In the genomic region with DNA sequence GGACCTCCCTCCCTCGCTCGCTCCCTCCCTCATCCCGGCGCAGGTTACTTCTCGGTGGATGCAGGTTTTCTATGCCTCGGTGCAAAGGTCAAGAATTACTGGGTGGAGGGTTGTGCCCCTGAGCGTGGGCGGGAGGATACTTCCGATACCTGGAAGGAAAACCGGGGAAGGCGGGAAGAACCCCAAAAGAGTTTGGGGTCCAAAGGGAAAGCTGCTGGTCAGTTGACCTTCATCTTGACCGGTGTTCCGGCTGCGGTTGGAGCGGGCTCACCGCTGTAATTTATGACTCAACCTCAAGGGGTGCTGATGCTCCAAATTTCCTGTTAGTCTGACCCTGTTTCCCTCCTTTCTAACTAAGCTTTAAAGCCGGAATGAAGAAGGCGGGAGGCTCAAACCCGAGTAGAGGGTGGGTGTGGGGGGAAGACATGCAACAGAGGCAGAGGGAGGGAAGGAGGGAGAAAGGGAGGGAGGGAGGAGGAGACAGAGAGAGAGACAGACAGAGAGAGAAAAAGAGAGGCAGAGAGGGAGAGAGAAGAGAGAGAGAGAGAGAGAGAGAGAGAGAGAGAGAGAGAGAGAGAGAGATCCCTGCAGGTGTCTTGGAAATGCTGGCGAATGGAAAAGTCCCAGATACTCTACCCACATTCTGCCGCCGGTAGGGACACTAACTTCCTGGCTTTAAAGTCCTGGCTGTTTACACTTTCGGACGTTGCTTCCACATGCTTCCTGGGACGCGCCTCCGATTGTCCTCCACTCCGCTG, we compare ENCODE assay signal across 8 mouse cellular contexts. TPM values are rescaled to one million over a fixed set of nuclear protein-coding genes. Genes with fewer than 3 reads are reported as not detected.
DNase-seq lines count a peak whose midpoint lies in the region; ATAC-seq and TF ChIP-seq lines count a peak whose summit lies in the region.

No protein-coding gene starts in this region.

- H3K4me1 ChIP-seq in ES-Bruce4 (ENCODE audit: control insufficient read depth, insufficient read depth, low read length): no peaks in the 10 kb centered on the region
- H3K4me1 ChIP-seq in heart, embryonic 13.5 days: peaks cover 30% of the 10 kb centered on the region
- peaks cover 22% of the 10 kb centered on the region; the same call in 1 of the 2 replicates for H3K4me1 ChIP-seq in kidney, embryonic 16.5 days (ENCODE audit: insufficient read depth, low read length)
- peaks cover 5% of the 10 kb centered on the region for H3K4me1 ChIP-seq in small intestine, adult 2 months (ENCODE audit: control insufficient read depth, insufficient read depth, insufficient read length, low read length)

- ATAC-seq in heart, embryonic 13.5 days (ENCODE audit: extremely low read depth, insufficient number of reproducible peaks, low FRiP score, low TSS enrichment): no peak
- peak; percentile 14; the same call in 1 of the 2 replicates for ATAC-seq in kidney, embryonic 16.5 days (ENCODE audit: low FRiP score, low TSS enrichment)

- WGBS in heart, embryonic 13.5 days: under 1% methylated on average over 28 of the region's 28 CpGs
- under 1% methylated on average over 28 of the region's 28 CpGs for WGBS in kidney, embryonic 16.5 days
- WGBS in small intestine, adult 2 months: under 1% methylated on average over 28 of the region's 28 CpGs

- peak; percentile 18 for TF ChIP-seq CTCF in ES-Bruce4 (IDR thresholded peaks at IDR 0.05; ENCODE audit: low read depth, low read length)
- peak; percentile 45; the same call in 1 of the 2 replicates for TF ChIP-seq CTCF in small intestine, adult 2 months (IDR thresholded peaks at IDR 0.05; ENCODE audit: extremely low read depth, insufficient read length, insufficient replicate concordance, low read depth, low read length)

- peak overlapping the region; percentile 83 for H3K4me2 ChIP-seq in heart, embryonic 13.5 days
- H3K4me2 ChIP-seq in kidney, embryonic 16.5 days (replicated peaks; ENCODE audit: low read depth, low read length): peak overlapping the region; percentile 61

- peak overlapping the region; percentile 53 for H3K9ac ChIP-seq in ES-Bruce4 (ENCODE audit: low read depth, poor library complexity, severe bottlenecking)
- H3K9ac ChIP-seq in heart, embryonic 13.5 days: peak overlapping the region; percentile 71
- peak overlapping the region; percentile 35; the same call in 1 of the 2 replicates for H3K9ac ChIP-seq in kidney, embryonic 16.5 days (replicated peaks; ENCODE audit: low read length)

- peak overlapping the region; percentile 35; the same call in 1 of the 2 replicates for H3K27ac ChIP-seq in ES-Bruce4 (ENCODE audit: insufficient read depth, low read length)
- H3K27ac ChIP-seq in heart, embryonic 13.5 days (replicated peaks): no peak overlapping the region
- no peak overlapping the region for H3K27ac ChIP-seq in kidney, embryonic 16.5 days (ENCODE audit: low read length)
- no peak overlapping the region for H3K27ac ChIP-seq in small intestine, adult 2 months (ENCODE audit: insufficient read depth, low read depth, low read length)

- 0 out of 2 replicates have a peak, but pooled peaks have one; percentile 11 for TF ChIP-seq EP300 in ES-Bruce4 (IDR thresholded peaks at IDR 0.05; ENCODE audit: insufficient read depth, low read depth, low read length)

- peak; percentile 74 for DNase-seq in 3134 (ENCODE audit: extremely low read depth, insufficient read length, low spot score)
- DNase-seq in cerebellum, postnatal 25 days: peak; percentile 71 to 76
- peak; percentile 59 for DNase-seq in lung, postnatal 25 days (ENCODE audit: low spot score)
- DNase-seq in c-Kit-positive CD71-positive TER-119-positive erythroid progenitor cells, embryonic 14.5 days (ENCODE audit: low spot score): no peak

- H3K4me3 ChIP-seq in ES-Bruce4 (ENCODE audit: low read depth, low read length): peak overlapping the region; percentile 69
- H3K4me3 ChIP-seq in heart, embryonic 13.5 days: peak overlapping the region; percentile 52
- H3K4me3 ChIP-seq in kidney, embryonic 16.5 days (ENCODE audit: low read length): peak overlapping the region; percentile 42
- peak overlapping the region; percentile 51 for H3K4me3 ChIP-seq in small intestine, adult 2 months (ENCODE audit: low read depth, low read length)

- no peaks in the 10 kb centered on the region; the same call in 1 of the 2 replicates for H3K36me3 ChIP-seq in ES-Bruce4 (ENCODE audit: control insufficient read depth, insufficient read depth, low read length, poor library complexity, severe bottlenecking)
- H3K36me3 ChIP-seq in heart, embryonic 13.5 days: no peaks in the 10 kb centered on the region
- no peaks in the 10 kb centered on the region for H3K36me3 ChIP-seq in kidney, embryonic 16.5 days (ENCODE audit: insufficient read depth, low read length)
- no peaks in the 10 kb centered on the region for H3K36me3 ChIP-seq in small intestine, adult 2 months (ENCODE audit: control insufficient read depth, insufficient read depth, low read length)

- H3K9me3 ChIP-seq in ES-Bruce4 (replicated peaks; ENCODE audit: control insufficient read depth, insufficient read depth, low read length, poor library complexity, severe bottlenecking): no peaks in the 10 kb centered on the region
- no peaks in the 10 kb centered on the region for H3K9me3 ChIP-seq in heart, embryonic 13.5 days
- no peaks in the 10 kb centered on the region for H3K9me3 ChIP-seq in kidney, embryonic 16.5 days (ENCODE audit: low read length)

- peaks cover 9% of the 10 kb centered on the region for H3K27me3 ChIP-seq in ES-Bruce4 (ENCODE audit: control insufficient read depth, insufficient read depth, low read length, poor library complexity, severe bottlenecking)
- H3K27me3 ChIP-seq in heart, embryonic 13.5 days (replicated peaks): peaks cover 73% of the 10 kb centered on the region
- peaks cover 69% of the 10 kb centered on the region for H3K27me3 ChIP-seq in kidney, embryonic 16.5 days (ENCODE audit: insufficient read depth, low read length)
- peaks cover 27% of the 10 kb centered on the region for H3K27me3 ChIP-seq in small intestine, adult 2 months (ENCODE audit: control insufficient read depth, insufficient read depth, low read length)

- TF ChIP-seq POLR2A in ES-Bruce4 (IDR thresholded peaks at IDR 0.05; ENCODE audit: insufficient read depth, low read length): no peak
- TF ChIP-seq POLR2A in small intestine, adult 2 months (IDR thresholded peaks at IDR 0.05; ENCODE audit: low read depth, low read length): no peak

RNA-seq across cellular contexts. Expression of a gene that starts 10.3 kb away (rescaled TPM):
- polyA plus RNA-seq in ES-Bruce4 (2011; ENCODE audit: insufficient read depth, insufficient read length, low read depth, missing spikeins): 7.9 and 8.2 TPM in 2 replicates
- polyA plus RNA-seq in heart, embryonic 13.5 days (2015; fragmentation: Nextera tagmentation; extraction: Ambion mirVana): 0.09 TPM in 1 of 2 replicates, not detected in the other
- polyA plus RNA-seq in kidney, embryonic 16.5 days (2015; fragmentation: Nextera tagmentation; extraction: Ambion mirVana): 0.06 TPM in 1 of 2 replicates, not detected in the other
- polyA plus RNA-seq in small intestine, adult 2 months (2012; rRNA removed): 0.11 TPM in 1 of 2 replicates, not detected in the other

RNA-seq across cellular contexts. Expression of a gene that starts 17.8 kb away (rescaled TPM):
- 132 and 143 TPM in 2 replicates for polyA plus RNA-seq in ES-Bruce4 (2011; ENCODE audit: insufficient read depth, insufficient read length, low read depth, missing spikeins)
- polyA plus RNA-seq in heart, embryonic 13.5 days (2015; fragmentation: Nextera tagmentation; extraction: Ambion mirVana): 47.5 and 51.0 TPM in 2 replicates
- 55.1 and 63.6 TPM in 2 replicates for polyA plus RNA-seq in kidney, embryonic 16.5 days (2015; fragmentation: Nextera tagmentation; extraction: Ambion mirVana)
- polyA plus RNA-seq in small intestine, adult 2 months (2012; rRNA removed): 9.8 and 17.8 TPM in 2 replicates
